Mouse (Mus musculus): ENCODE measurements around the gene Hipk2.

The Hipk2 gene

GRCm38 (mm10) chr6:38825886-38826285, 50.1 kb downstream of the Hipk2 start:
- DNase-seq, result no peak

GRCm38 (mm10) chr6:38823827-38824226, 52.1 kb downstream of the Hipk2 start:
- no peak for DNase-seq

GRCm38 (mm10) chr6:38823164-38823563, 52.8 kb downstream of the Hipk2 start:
- DNase-seq, result no peak

GRCm38 (mm10) chr6:38821686-38822085, 54.3 kb downstream of the Hipk2 start:
- DNase-seq, result no peak

GRCm38 (mm10) chr6:38820862-38821261, 55.1 kb downstream of the Hipk2 start:
- no peak for DNase-seq

GRCm38 (mm10) chr6:38816216-38816615, 59.7 kb downstream of the Hipk2 start:
- DNase-seq, result no peak

GRCm38 (mm10) chr6:38815582-38815981, 60.4 kb downstream of the Hipk2 start:
- DNase-seq, result no peak

GRCm38 (mm10) chr6:38814690-38815089, 61.3 kb downstream of the Hipk2 start:
- DNase-seq, result no peak

- no peak for DNase-seq
These were observed 64.4 kb downstream of the Hipk2 start for GRCm38 (mm10) chr6:38811459-38812145.

- no peak for DNase-seq
These were observed 65.9 kb downstream of the Hipk2 start for GRCm38 (mm10) chr6:38810121-38810475.

GRCm38 (mm10) chr6:38809396-38810120, 66.4 kb downstream of the Hipk2 start:
- no peak for DNase-seq

GRCm38 (mm10) chr6:38808317-38808716, 67.6 kb downstream of the Hipk2 start:
- DNase-seq, result no peak

- DNase-seq, result no peak
These were observed 69.0 kb downstream of the Hipk2 start for GRCm38 (mm10) chr6:38806963-38807445.

- DNase-seq, result no peak
These were observed 70.4 kb downstream of the Hipk2 start for GRCm38 (mm10) chr6:38805612-38806011.

- no peak for DNase-seq
These were observed 74.7 kb downstream of the Hipk2 start for GRCm38 (mm10) chr6:38801252-38801651.

GRCm38 (mm10) chr6:38797548-38797947, 78.4 kb downstream of the Hipk2 start:
- no peak for DNase-seq

- no peak for DNase-seq
These were observed 79.0 kb downstream of the Hipk2 start for GRCm38 (mm10) chr6:38796993-38797392.

GRCm38 (mm10) chr6:38796388-38796787, 79.6 kb downstream of the Hipk2 start:
- no peak for DNase-seq

GRCm38 (mm10) chr6:38795096-38795816, 80.7 kb downstream of the Hipk2 start:
- no peak for DNase-seq

GRCm38 (mm10) chr6:38792966-38793365, 83.0 kb downstream of the Hipk2 start:
- no peak for DNase-seq

- DNase-seq, result no peak
These were observed 86.6 kb downstream of the Hipk2 start for GRCm38 (mm10) chr6:38789221-38789810.

GRCm38 (mm10) chr6:38787811-38788509, 88.0 kb downstream of the Hipk2 start:
- DNase-seq, result peak; percentile 12

GRCm38 (mm10) chr6:38787134-38787533, 88.8 kb downstream of the Hipk2 start:
- no peak for DNase-seq
